Mouse (Mus musculus) hindbrain, embryonic 10.5 days (tissue): ENCODE results near the gene Tef. TPM values are rescaled to one million over a fixed set of nuclear protein-coding genes. Genes with fewer than 3 reads are reported as not detected.

Experiments used
- DNase-seq: peaks from one replicate; pipeline ENCODE4 v3.0.0-alpha.2; 2017; ENCODE audit warnings: low spot score
- H3K27ac ChIP-seq: fragments of 300-500 bp; sonication (generic); 2 replicates; pipeline ENCODE4 v1.5.1; 2016; ENCODE audit warnings: mild to moderate bottlenecking, moderate library complexity
- H3K27me3 ChIP-seq: fragments of 300-500 bp; sonication (generic); 2 replicates; pipeline ENCODE4 v1.6.1; 2016; ENCODE audit warnings: mild to moderate bottlenecking; ENCODE audit not compliant: poor library complexity, insufficient read depth, severe bottlenecking
- H3K36me3 ChIP-seq: fragments of 300-500 bp; sonication (generic); 2 replicates; pipeline ENCODE4 v1.6.1; 2016; ENCODE audit warnings: mild to moderate bottlenecking, moderate library complexity
- H3K4me1 ChIP-seq: fragments of 300-500 bp; sonication (generic); replicated peaks from 2 replicates; pipeline ENCODE4 v1.6.1; 2016; ENCODE audit warnings: mild to moderate bottlenecking
- H3K4me3 ChIP-seq: fragments of 300-500 bp; sonication (generic); 2 replicates; pipeline ENCODE4 v1.5.1; 2016; ENCODE audit warnings: mild to moderate bottlenecking, moderate library complexity
- H3K9me3 ChIP-seq: fragments of 300-500 bp; sonication (generic); 2 replicates; pipeline ENCODE4 v1.6.1; 2016; ENCODE audit warnings: mild to moderate bottlenecking, moderate library complexity
- WGBS: fragments of 180-500 bp; shearing (Covaris S2); methylation state at CpG from one replicate; pipeline ENCODE4 v1.1.7; 2016; 5-methylcytosine and 5-hydroxymethylcytosine counted together
- polyA plus RNA-seq: library from polyadenylated mRNA; unstranded; fragments of >200 nt; fragmentation: Nextera tagmentation; extraction: Ambion mirVana; gene quantifications from 2 replicates; pipeline ENCODE4 v1.2.1, GENCODE M21; 2016

Tef gene
- polyA plus RNA-seq, 1 experiment from 2014 or later: 19.4 TPM

- Histone ChIP-seq H3K27me3 (no peaks in the 10 kb centered on the region), H3K4me3 (no peak overlapping the region), H3K36me3 (peaks cover 95% of the 10 kb centered on the region), H3K4me1 (no peaks in the 10 kb centered on the region), H3K27ac (no peak overlapping the region), H3K9me3 (peaks cover 5% of the 10 kb centered on the region; the same call in 1 of the 2 replicates)
- no peak for DNase-seq
- WGBS: 91% methylated on average over 15 of the region's 15 CpGs
Measured at GRCm38 (mm10) chr15:81774505-81775171, 27.6 kb upstream of the Tef start.

GRCm38 (mm10) chr15:81776631-81777422 lies 25.4 kb upstream of the Tef start:
- H3K36me3 ChIP-seq: peaks cover 100% of the 10 kb centered on the region
- H3K4me1 ChIP-seq: no peaks in the 10 kb centered on the region
- no peaks in the 10 kb centered on the region for H3K27me3 ChIP-seq
- no peak for DNase-seq
- no peaks in the 10 kb centered on the region for H3K9me3 ChIP-seq
- WGBS: 89% methylated on average over 11 of the region's 11 CpGs
- no peak overlapping the region for H3K4me3 ChIP-seq
- H3K27ac ChIP-seq: no peak overlapping the region

- no peak for DNase-seq
- Histone ChIP-seq H3K27me3 (no peaks in the 10 kb centered on the region), H3K4me1 (no peaks in the 10 kb centered on the region), H3K9me3 (0 out of 2 replicates have a peak, but pooled peaks cover 3% of the 10 kb centered on the region), H3K36me3 (peaks cover 99% of the 10 kb centered on the region), H3K27ac (no peak overlapping the region), H3K4me3 (no peak overlapping the region)
- WGBS: 91% methylated on average over 7 of the region's 7 CpGs
Measured at GRCm38 (mm10) chr15:81781816-81782215, 20.4 kb upstream of the Tef start.

- H3K36me3 ChIP-seq: peaks cover 98% of the 10 kb centered on the region
- no peak overlapping the region for H3K27ac ChIP-seq
- no peak for DNase-seq
- H3K9me3 ChIP-seq: 0 out of 2 replicates have a peak, but pooled peaks cover 3% of the 10 kb centered on the region
- H3K4me3 ChIP-seq: no peak overlapping the region
- H3K27me3 ChIP-seq: no peaks in the 10 kb centered on the region
- WGBS: 76% methylated on average over 5 of the region's 5 CpGs
- H3K4me1 ChIP-seq: no peaks in the 10 kb centered on the region
Measured at GRCm38 (mm10) chr15:81784762-81785161, 17.5 kb upstream of the Tef start.

GRCm38 (mm10) chr15:81785701-81786100 lies 16.5 kb upstream of the Tef start:
- Histone ChIP-seq H3K27ac (no peak overlapping the region), H3K36me3 (peaks cover 98% of the 10 kb centered on the region), H3K4me1 (no peaks in the 10 kb centered on the region), H3K27me3 (no peaks in the 10 kb centered on the region), H3K9me3 (0 out of 2 replicates have a peak, but pooled peaks cover 3% of the 10 kb centered on the region), H3K4me3 (no peak overlapping the region)
- WGBS: 95% methylated on average over 8 of the region's 8 CpGs
- no peak for DNase-seq

GRCm38 (mm10) chr15:81787525-81787924 lies 14.7 kb upstream of the Tef start:
- Histone ChIP-seq H3K36me3 (peaks cover 98% of the 10 kb centered on the region), H3K4me1 (no peaks in the 10 kb centered on the region), H3K27ac (no peak overlapping the region), H3K27me3 (no peaks in the 10 kb centered on the region), H3K4me3 (no peak overlapping the region), H3K9me3 (0 out of 2 replicates have a peak, but pooled peaks cover 3% of the 10 kb centered on the region)
- 95% methylated on average over 13 of the region's 13 CpGs for WGBS
- DNase-seq: no peak

- H3K4me1 ChIP-seq: no peaks in the 10 kb centered on the region
- H3K27me3 ChIP-seq: no peaks in the 10 kb centered on the region
- no peak overlapping the region for H3K27ac ChIP-seq
- WGBS: 88% methylated on average over 9 of the region's 9 CpGs
- H3K4me3 ChIP-seq: no peak overlapping the region
- no peaks in the 10 kb centered on the region for H3K9me3 ChIP-seq
- DNase-seq: no peak
- peaks cover 90% of the 10 kb centered on the region for H3K36me3 ChIP-seq
Measured at GRCm38 (mm10) chr15:81792444-81792843, 9.8 kb upstream of the Tef start.

- H3K4me3 ChIP-seq: no peak overlapping the region
- 76% methylated on average over 3 of the region's 3 CpGs for WGBS
- peaks cover 53% of the 10 kb centered on the region for H3K36me3 ChIP-seq
- H3K27me3 ChIP-seq: no peaks in the 10 kb centered on the region
- H3K9me3 ChIP-seq: no peaks in the 10 kb centered on the region
- no peak overlapping the region for H3K27ac ChIP-seq
- no peaks in the 10 kb centered on the region for H3K4me1 ChIP-seq
- DNase-seq: peak; percentile 26
Measured at GRCm38 (mm10) chr15:81796228-81796627, 6.0 kb upstream of the Tef start.

GRCm38 (mm10) chr15:81797861-81798260 lies 4.4 kb upstream of the Tef start:
- WGBS: 92% methylated on average over 6 of the region's 6 CpGs
- H3K27ac ChIP-seq: no peak overlapping the region
- peaks cover 11% of the 10 kb centered on the region for H3K4me1 ChIP-seq
- H3K9me3 ChIP-seq: no peaks in the 10 kb centered on the region
- DNase-seq: no peak
- H3K36me3 ChIP-seq: peaks cover 37% of the 10 kb centered on the region
- H3K27me3 ChIP-seq: no peaks in the 10 kb centered on the region
- no peak overlapping the region for H3K4me3 ChIP-seq

GRCm38 (mm10) chr15:81798421-81798820 lies 3.8 kb upstream of the Tef start:
- Histone ChIP-seq H3K27ac (no peak overlapping the region), H3K27me3 (0 out of 2 replicates have a peak, but pooled peaks cover under 1% of the 10 kb centered on the region), H3K4me3 (no peak overlapping the region), H3K36me3 (peaks cover 31% of the 10 kb centered on the region), H3K9me3 (no peaks in the 10 kb centered on the region), H3K4me1 (peaks cover 16% of the 10 kb centered on the region)
- 86% methylated on average over 4 of the region's 4 CpGs for WGBS
- no peak for DNase-seq

- Histone ChIP-seq H3K27ac (no peak overlapping the region), H3K4me1 (peaks cover 32% of the 10 kb centered on the region), H3K4me3 (no peak overlapping the region), H3K9me3 (no peaks in the 10 kb centered on the region), H3K36me3 (peaks cover 12% of the 10 kb centered on the region), H3K27me3 (0 out of 2 replicates have a peak, but pooled peaks cover 5% of the 10 kb centered on the region)
- WGBS: 83% methylated on average over 3 of the region's 3 CpGs
- no peak for DNase-seq
Measured at GRCm38 (mm10) chr15:81800391-81800790, 1.8 kb upstream of the Tef start.

GRCm38 (mm10) chr15:81802941-81803351 lies 725 bp downstream of the Tef start:
- H3K27ac ChIP-seq: peak overlapping the region; percentile 71
- peaks cover 32% of the 10 kb centered on the region for H3K4me1 ChIP-seq
- H3K4me3 ChIP-seq: peak overlapping the region; percentile 37
- 19% methylated on average over 8 of the region's 8 CpGs for WGBS
- H3K36me3 ChIP-seq: no peaks in the 10 kb centered on the region
- DNase-seq: no peak
- no peaks in the 10 kb centered on the region for H3K9me3 ChIP-seq
- H3K27me3 ChIP-seq: 0 out of 2 replicates have a peak, but pooled peaks cover 5% of the 10 kb centered on the region

- no peak overlapping the region for H3K27ac ChIP-seq
- no peaks in the 10 kb centered on the region for H3K9me3 ChIP-seq
- 70% methylated on average over 4 of the region's 4 CpGs for WGBS
- no peak for DNase-seq
- H3K36me3 ChIP-seq: no peaks in the 10 kb centered on the region
- 0 out of 2 replicates have a peak, but pooled peaks cover 5% of the 10 kb centered on the region for H3K27me3 ChIP-seq
- no peak overlapping the region for H3K4me3 ChIP-seq
- peaks cover 32% of the 10 kb centered on the region for H3K4me1 ChIP-seq
Measured at GRCm38 (mm10) chr15:81803425-81803951, 1.3 kb downstream of the Tef start.
